Mouse (Mus musculus) urinary bladder, postnatal 36 days (tissue): Measurements from ENCODE around the gene Vti1a.

ENCODE experiments used
- DNase-seq, 2 experiments: peaks; one replicate each; pipeline ENCODE4 v3.0.0; 2022; ENCODE audit warnings: low spot score in 2 of 2, mixed read lengths in 1 of 2

Gene Vti1a

DNA sequence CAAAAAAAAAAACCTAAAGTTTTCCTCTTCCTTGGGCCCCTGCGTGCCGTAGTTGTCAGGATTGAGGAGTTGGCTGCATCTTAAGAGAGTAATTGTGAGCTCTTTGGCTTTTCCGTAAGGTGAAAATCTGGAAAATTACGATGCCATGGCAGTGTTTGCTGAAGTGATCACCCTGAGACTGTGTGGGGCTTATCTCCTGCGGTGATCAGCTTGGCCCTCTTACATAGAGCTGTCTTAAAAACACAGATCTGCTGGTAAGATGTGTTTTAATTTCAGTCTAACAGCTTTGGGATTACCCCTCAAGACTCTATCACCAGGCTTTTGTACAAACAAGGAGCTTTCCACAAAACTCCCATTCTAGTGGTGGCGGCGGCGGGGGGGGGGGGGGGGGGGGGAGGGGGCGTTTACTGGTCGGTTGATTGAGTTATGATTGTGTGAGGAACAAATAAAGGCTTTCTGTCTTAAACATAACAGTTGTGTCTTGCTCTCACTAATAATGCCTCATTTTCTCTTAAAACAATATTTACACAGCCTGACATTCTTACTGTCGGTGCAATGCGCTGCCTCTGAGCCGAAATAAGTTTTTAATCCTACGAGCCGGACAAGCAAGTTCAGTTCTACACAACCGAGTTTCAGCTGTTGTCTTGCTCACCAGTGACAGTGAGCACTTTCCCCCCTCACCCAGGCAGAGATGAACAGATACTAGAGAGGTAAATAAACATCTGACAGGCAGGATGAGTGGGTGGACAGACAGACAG lies 267.0 kb downstream of the Vti1a start:
- no peak for DNase-seq

DNA sequence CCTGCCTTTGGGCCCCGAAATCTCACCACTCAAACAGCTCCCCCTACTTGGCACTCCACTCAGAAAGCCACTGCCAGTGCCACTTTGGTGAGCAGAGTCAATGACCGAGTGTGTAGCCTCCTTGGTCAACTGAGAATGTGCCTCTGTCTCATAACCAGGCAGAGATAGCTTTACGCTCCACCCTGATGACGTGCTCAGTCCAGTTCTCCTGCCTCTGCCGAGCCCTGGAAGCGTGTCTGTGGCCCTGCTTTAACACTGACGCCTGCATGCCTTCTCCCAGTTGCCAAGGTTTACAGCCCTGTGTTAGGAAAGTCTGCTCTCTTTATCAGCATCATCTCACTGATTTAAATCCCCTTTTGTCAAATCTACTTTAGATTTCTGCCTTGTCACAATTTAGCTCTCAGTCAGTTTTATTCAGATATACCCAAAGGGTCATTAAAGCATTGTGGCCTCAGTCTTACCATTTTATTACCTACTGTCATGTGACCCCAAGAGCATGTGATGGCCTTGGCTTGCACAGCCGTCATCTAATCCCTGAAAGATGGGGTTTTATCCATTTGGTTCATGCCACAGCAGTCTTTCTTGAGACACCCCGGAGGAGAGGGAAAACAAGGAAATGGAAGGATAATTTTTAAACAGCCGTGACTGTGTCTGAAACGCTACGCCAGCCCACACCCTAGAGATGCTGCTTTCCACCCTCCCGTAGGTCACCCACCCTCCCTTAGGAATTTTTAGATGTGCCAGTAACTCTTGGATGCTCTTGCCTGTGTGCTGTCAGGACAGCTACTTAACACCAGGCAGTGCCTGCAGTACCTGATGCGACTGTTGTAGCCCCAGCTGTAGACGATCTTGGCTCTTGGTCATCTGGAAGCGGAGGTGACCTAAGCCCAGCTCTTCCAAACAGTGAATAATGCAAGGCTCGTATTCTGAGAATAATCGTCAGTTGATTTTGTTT lies 269.5 kb downstream of the Vti1a start:
- DNase-seq = no peak

DNA sequence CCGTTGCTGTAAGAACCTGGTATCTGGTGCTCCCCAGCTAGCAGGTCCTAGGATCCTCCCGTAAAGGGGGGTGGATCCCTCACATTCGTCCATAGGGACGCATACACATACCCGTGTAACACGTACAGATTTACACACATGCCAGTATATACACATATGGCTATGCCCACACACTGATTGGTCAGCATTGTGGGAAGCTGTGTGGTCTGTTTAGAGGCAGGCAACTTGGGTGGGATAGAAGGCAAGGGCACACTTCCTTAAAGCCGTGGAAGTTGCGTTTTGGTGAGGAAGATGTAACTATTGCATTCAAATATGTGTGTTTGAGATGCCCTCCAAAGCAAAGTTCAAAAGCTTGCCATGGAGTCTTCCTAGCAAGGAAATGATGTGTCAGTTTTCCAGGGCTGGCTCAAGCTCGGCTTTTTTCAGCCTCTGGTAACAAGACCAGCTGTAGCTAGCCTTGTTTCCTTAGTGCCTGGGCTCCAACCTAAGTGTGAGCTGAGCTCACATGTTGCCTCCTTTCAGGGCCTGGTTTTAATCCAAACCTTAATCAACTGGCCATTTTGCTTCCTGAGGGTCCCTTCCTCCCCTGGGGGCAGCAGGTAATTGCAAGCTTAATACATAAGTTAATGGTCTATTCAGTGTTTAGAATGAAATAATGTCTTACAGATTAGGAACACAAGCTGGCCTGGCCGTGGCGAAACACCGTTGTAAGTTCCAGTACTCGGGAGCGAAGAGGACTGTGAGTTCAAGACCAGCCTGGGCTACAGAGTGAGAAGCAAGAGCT lies 271.7 kb downstream of the Vti1a start:
- DNase-seq = no peak

DNA sequence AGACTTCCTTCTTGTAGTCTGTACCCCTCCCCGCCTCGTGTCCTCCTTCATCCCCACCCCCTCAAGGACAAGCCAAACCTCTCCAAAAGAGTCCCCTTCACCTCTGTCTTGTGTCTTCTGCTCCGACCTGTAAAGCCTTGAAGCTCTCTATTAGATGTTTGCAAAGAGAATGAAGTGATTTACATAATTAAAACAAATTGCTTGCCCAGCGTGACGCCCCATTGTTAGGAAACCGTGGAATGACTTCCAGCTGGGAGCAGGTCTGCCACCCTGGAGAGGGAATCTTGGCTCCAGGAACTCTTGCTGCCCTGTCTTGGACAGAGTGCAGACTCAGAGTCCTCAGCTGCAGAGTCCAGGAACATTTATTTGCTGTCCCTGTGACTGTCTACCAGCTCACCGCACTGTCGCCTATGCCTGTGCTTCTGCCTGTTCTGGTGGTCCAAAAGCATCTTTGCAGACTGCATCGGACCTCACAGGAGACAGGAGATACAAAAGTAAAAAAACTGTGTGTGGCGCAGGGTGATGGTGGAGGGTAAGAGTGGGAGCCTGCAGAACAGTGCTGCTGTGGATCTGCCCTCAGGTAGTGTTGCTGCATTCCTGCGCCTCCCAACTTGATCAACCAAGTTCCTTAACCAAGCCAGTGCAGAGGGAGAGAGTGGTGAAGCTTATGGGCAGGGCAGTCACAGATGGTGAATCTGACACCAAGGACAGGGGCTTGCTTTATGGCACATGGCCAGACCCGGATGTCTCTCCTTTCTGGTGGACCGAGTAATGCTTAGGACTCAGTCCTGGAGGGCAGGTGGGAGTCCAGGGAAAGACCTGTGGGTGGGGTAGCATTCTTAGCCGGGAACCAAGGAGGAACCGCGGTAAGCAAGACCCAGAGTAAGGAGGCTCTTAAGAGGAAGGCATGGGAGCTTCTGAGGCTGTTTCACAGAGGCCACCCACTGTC lies 273.1 kb downstream of the Vti1a start:
- no peak for DNase-seq

- DNase-seq = no peak
These were observed 277.0 kb downstream of the Vti1a start for GRCm38 (mm10) chr19:55592876-55593691.

DNA sequence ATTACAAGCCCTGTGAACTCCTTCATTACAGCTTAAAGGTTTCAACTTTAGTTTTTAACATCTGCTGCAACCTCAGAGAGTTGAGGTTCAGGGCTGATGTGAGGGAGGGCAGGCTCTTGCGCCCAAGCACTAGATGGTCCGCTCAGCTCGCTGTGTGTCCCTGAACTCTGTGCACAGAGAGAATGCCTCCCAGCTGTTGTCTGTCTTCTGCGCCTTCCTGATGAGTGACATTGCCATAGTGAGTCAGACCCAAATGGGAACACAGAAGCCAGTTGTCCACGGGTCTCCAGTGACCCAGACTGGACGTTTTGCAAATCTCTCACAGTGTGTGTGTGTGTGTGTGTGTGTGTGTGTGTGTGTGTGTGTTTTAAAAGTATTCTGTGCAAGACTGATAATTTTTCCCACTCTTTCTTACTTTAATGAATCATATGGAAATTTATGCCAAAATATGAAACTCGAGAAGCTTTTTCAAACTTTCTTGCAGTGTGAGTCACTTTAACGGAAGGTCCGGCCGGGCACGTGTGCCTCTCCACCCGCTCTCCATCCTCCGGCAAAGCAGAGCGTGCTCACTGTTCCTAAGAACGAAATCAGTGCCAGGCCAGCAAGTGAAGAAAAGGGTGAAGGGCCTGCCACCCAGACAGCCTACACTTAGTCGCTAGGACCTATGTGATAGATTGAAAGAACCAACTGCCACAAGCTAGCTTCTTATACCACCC lies 277.8 kb downstream of the Vti1a start:
- peak; percentile 14 to 16 for DNase-seq

DNA sequence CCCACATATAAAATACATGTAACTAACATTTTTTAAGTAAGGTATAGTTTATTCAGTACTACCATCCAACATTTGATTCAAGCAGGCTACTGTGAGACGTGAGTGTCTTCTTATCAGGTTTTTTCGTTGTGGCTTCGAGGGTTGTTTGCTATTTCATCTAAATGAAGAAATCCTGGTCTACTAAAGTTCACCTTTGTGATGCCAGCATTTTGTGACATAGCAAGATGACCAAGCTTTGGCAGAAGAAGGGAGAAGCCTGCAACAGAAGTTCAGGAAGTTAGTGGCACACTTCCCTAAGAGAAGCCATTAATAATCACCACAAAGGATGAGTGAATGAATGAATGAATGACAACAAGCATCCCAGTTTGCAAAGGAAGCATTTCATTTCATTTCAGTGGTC lies 278.4 kb downstream of the Vti1a start:
- DNase-seq = no peak

DNA sequence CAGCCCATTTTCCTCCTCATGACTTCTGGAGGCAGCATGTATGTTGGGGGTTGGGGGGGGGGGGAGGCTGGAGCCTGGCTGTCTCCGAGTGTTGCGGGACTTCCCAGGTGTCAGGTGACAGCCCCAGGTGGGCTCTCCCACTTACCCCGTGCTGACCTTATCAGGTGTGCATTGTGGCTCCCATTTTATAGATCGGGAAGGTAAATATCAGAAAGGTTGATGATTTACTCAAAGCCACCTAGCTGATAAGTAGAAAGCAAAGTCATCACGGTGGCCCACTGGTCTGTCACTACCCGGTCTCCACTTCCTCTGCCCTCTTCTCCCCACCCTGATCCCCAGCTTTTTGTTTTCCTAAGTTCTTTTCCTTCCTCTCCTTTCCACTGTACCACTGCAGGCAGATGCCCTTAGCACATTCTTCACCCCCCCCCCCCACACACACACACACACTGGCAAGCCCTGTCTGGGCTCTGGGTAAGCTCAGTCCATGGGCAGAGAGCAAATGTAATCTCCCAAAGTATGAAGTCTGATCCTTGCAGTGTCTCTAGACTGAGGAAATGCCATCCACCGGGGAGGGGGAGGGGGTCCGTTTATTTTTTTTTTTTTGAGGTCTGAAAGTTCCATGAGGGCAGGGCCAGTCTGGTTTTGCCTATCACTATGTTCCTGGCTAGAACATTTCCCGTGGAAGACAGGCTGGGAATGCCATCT lies 280.0 kb downstream of the Vti1a start:
- DNase-seq = no peak

- no peak for DNase-seq
These were observed 280.7 kb downstream of the Vti1a start for GRCm38 (mm10) chr19:55596804-55597203.

DNA sequence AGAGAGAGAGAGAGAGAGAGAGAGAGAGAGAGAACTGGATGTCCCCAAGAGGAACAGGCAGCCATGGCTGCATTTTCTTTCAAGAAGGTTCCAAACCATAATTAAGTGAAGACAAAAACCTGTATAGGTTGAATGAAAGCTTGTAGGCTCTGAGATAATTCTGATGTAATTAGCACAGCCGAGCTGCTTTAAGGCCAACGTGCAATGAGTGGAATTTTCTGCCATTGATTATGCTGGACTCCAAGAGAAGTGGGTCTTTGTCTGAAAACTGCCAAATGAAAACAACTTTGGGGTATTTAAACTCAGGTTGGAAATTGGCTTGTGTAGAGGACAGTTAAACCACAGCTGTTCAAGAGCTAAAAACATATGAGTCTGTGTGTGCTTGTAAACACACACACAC lies 281.2 kb downstream of the Vti1a start:
- no peak for DNase-seq

DNA sequence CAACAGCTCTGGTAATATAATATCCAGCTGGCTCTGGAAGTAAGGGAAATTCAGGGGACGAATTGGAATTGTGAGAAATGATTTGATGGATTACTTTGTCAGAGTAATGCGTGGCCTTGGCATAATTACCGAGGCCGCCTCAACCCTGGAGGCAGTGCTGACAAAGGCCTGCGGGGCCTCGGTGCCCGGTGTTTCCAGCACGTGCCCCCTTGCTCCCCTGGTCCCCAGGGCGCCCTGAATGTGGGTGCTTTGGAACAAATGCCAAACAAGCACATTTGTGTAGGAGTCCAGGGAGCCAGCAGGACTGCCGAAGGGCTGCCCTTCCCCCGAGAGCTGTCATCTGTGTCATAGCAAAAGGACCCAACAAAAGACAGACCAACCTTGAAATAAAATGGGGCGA lies 281.9 kb downstream of the Vti1a start:
- DNase-seq = no peak

GRCm38 (mm10) chr19:55599124-55599523 lies 283.0 kb downstream of the Vti1a start:
- DNase-seq = no peak

DNA sequence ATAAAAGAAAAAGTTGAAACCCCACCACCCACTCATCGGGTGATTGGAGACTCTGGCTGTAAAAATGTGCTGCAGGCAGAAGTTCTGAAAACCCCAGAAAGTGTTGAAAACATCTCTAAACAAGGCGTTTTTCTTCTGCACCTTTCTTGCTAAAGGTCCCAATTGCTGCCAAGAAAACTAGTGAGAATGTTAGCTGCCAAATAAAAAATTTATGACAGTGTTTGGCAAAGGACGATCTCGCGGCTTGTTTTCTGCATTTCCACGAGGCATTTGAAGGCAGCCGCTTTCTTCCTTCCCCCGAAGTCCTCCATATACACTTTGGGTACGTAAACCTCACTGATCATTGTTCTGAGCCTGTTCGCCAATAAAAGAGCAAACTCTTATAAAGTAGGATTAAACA lies 291.6 kb downstream of the Vti1a start:
- DNase-seq = no peak

- no peak for DNase-seq
These were observed 292.8 kb downstream of the Vti1a start for GRCm38 (mm10) chr19:55608858-55609375.

DNA sequence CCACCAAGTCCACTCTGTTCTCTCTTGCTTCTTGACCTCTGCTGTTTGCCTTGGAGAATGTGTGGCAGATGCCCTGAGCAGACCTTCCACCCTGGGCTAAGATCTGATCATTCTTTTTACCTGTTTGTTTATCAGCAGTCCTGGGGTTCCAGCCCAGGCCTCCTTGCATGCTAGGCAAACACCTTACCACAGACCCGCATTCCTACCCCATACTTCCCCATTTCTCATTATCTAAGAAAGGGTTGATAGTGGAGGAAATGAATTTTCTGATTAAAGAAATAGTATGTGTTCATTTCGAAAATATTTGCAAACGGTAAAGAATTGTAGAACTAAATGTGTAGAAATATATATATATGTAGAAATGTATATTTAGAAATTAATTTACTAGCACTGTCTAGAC lies 293.7 kb downstream of the Vti1a start:
- DNase-seq = no peak

DNA sequence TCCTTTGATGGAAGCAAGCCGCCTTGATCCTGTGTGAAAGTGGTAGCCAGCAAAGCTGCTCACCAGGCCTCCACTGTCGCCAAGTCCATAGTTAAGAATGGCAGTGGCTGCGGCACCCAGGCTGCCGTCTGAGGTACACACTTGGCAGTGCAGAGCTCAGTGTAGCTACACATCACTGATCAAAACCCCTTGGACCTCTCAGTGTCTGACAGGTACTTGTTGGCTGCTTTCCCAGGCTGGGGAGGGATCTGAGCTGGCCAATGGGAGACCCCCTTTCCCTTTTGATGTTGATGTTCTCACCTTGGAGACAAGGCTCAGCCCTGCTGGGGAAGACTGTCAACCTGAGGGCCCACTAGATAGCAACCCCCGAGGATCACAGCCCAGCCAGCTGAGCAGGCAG lies 299.6 kb downstream of the Vti1a start:
- DNase-seq = no peak

DNA sequence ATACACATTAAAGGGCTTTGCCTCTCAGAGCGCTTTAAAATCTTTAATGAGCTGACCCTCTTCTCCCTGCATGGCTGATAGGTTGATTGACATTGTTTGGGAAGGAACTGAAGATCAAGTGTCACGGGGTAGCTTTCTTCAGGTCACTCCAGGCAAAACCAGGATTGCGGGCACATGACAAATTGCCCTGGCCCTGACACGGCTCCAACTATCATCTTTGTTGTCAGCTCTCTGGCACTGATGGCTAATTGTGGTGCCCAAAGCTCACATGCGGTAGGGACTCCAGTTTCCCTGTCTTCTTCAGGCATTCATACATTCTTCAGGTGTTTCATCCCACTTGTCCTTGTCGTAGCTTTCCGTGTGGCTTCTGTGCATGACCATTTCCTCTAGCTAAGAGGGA lies 300.2 kb downstream of the Vti1a start:
- no peak for DNase-seq

GRCm38 (mm10) chr19:55616937-55617336 lies 300.8 kb downstream of the Vti1a start:
- no peak for DNase-seq

- DNase-seq = no peak
These were observed 302.5 kb downstream of the Vti1a start for GRCm38 (mm10) chr19:55618546-55618945.
